Comparison of ENCODE assay signal across 11 mouse cellular contexts in genomic region chr19:53184216-53184615, GRCm38 (mm10). TPM values are rescaled to one million over a fixed set of nuclear protein-coding genes. Genes with fewer than 3 reads are reported as not detected.
DNase-seq lines count a peak whose midpoint lies in the region; ATAC-seq and TF ChIP-seq lines count a peak whose summit lies in the region.
"Had no signal": no experiment of that assay in that cellular context is flagged by ENCODE, and none has a peak within 500 bp of the region (broad histone marks: within the 10 kb centered on the region; RNA-seq: fewer than 3 reads in every experiment).

No protein-coding gene starts in this region.

- 34% methylated on average over 10 of the region's 10 CpGs for WGBS in heart, embryonic 11.5 days (ENCODE audit: insufficient replicate concordance)
- WGBS in lung, postnatal 0 days: 9% methylated on average over 10 of the region's 10 CpGs

- no peak for TF ChIP-seq POLR2A in testis, adult 2 months (IDR thresholded peaks at IDR 0.05; ENCODE audit: control insufficient read depth, low read depth, low read length)

- H3K4me2 ChIP-seq in heart, embryonic 11.5 days: peak overlapping the region; percentile 33
- H3K4me2 ChIP-seq in lung, postnatal 0 days (replicated peaks; ENCODE audit: low read depth, low read length): peak overlapping the region; percentile 30; the same call in 1 of the 2 replicates
- H3K4me2 ChIP-seq: midbrain, embryonic 12.5 days had no signal

- TF ChIP-seq EP300 in lung, postnatal 0 days (IDR thresholded peaks at IDR 0.05): no peak

- peak overlapping the region; percentile 82 for H3K27ac ChIP-seq in heart, embryonic 11.5 days (ENCODE audit: low read depth, low read length)
- peak overlapping the region; percentile 32 for H3K27ac ChIP-seq in testis, adult 2 months (ENCODE audit: control insufficient read depth, insufficient read depth, low read depth, low read length)
- H3K27ac ChIP-seq in lung, postnatal 0 days (ENCODE audit: low read length): peak overlapping the region; percentile 14
- H3K27ac ChIP-seq: midbrain, embryonic 12.5 days had no signal

- H3K4me1 ChIP-seq in heart, embryonic 11.5 days (ENCODE audit: control insufficient read depth, insufficient read depth, low read length): peaks cover 75% of the 10 kb centered on the region
- H3K4me1 ChIP-seq in testis, adult 2 months (ENCODE audit: control insufficient read depth, insufficient read depth, low read length): peaks cover 2% of the 10 kb centered on the region
- H3K4me1 ChIP-seq in lung, postnatal 0 days (ENCODE audit: insufficient read depth, low read depth, low read length): peaks cover 52% of the 10 kb centered on the region; the same call in 1 of the 2 replicates

- no peaks in the 10 kb centered on the region for H3K9me3 ChIP-seq in heart, embryonic 11.5 days (replicated peaks; ENCODE audit: control insufficient read depth, low read length)
- H3K9me3 ChIP-seq in lung, postnatal 0 days (ENCODE audit: low read length): no peaks in the 10 kb centered on the region
- H3K9me3 ChIP-seq: midbrain, embryonic 12.5 days had no signal

- ATAC-seq in heart, embryonic 11.5 days (replicated peaks; ENCODE audit: insufficient number of reproducible peaks, low FRiP score, low TSS enrichment): no peak
- ATAC-seq in lung, postnatal 0 days: no peak

- H3K9ac ChIP-seq in heart, embryonic 11.5 days (ENCODE audit: low read depth, low read length): 0 out of 2 replicates have a peak overlapping the region, but pooled peaks have one; percentile 6
- H3K9ac ChIP-seq in lung, postnatal 0 days (replicated peaks; ENCODE audit: low read depth): no peak overlapping the region
- H3K9ac ChIP-seq: midbrain, embryonic 12.5 days had no signal

- no peak for DNase-seq in heart, postnatal 4 days
- no peak for DNase-seq in testis, postnatal 14 days (ENCODE audit: low spot score)
- DNase-seq in lung, postnatal 0 days (ENCODE audit: low spot score): peak; percentile 44
- no peak for DNase-seq in adrenal gland, postnatal 14 days
- no peak for DNase-seq in cerebellum, postnatal 25 days
- DNase-seq in right cerebral cortex, adult 18-20 months: no peak
- DNase-seq: kidney, adult 9 months had no signal

- H3K36me3 ChIP-seq in heart, embryonic 11.5 days (ENCODE audit: control insufficient read depth, insufficient read depth, low read length): no peaks in the 10 kb centered on the region
- no peaks in the 10 kb centered on the region for H3K36me3 ChIP-seq in testis, adult 2 months (ENCODE audit: control insufficient read depth, insufficient read depth, low read length)
- H3K36me3 ChIP-seq in lung, postnatal 0 days (ENCODE audit: insufficient read depth, low read length): no peaks in the 10 kb centered on the region
- H3K36me3 ChIP-seq: midbrain, embryonic 12.5 days had no signal

- no peak for TF ChIP-seq CTCF in testis, adult 2 months (IDR thresholded peaks at IDR 0.05; ENCODE audit: control insufficient read depth, insufficient read depth, insufficient replicate concordance, low read depth, low read length)
- no peak for TF ChIP-seq CTCF in lung, postnatal 0 days (IDR thresholded peaks at IDR 0.05)

- H3K4me3 ChIP-seq in heart, embryonic 11.5 days (ENCODE audit: low read depth, low read length): no peak overlapping the region
- H3K4me3 ChIP-seq in testis, adult 2 months (ENCODE audit: control insufficient read depth, low read depth, low read length): no peak overlapping the region
- no peak overlapping the region for H3K4me3 ChIP-seq in lung, postnatal 0 days (ENCODE audit: low read depth, low read length)
- H3K4me3 ChIP-seq: erythroblast, embryonic 14.5 days; midbrain, embryonic 12.5 days had no signal

- no peaks in the 10 kb centered on the region for H3K27me3 ChIP-seq in heart, embryonic 11.5 days (ENCODE audit: control insufficient read depth, insufficient read depth, low read length)
- no peaks in the 10 kb centered on the region for H3K27me3 ChIP-seq in testis, adult 2 months (ENCODE audit: control insufficient read depth, insufficient read depth, low read length)
- no peaks in the 10 kb centered on the region for H3K27me3 ChIP-seq in lung, postnatal 0 days (replicated peaks; ENCODE audit: insufficient read depth, low read length)
- H3K27me3 ChIP-seq: midbrain, embryonic 12.5 days had no signal

RNA-seq across cellular contexts. Expression of gene Add3, which starts 44.0 kb away (rescaled TPM):
- polyA plus RNA-seq in heart, embryonic 11.5 days (2014; fragmentation: Nextera tagmentation; extraction: Ambion mirVana): 133 and 152 TPM in 2 replicates
- total RNA-seq in heart, postnatal 4 days (2021): 100 to 1,000 TPM in 1 of 2 experiments, 10 to 100 TPM in 1; 99.0 to 102 TPM
- 27.2 and 29.0 TPM in 2 replicates for polyA plus RNA-seq in testis, adult 2 months (2012; rRNA removed)
- polyA plus RNA-seq in lung, postnatal 0 days (2015; fragmentation: Nextera tagmentation; extraction: Ambion mirVana): 92.9 and 100 TPM in 2 replicates
- total RNA-seq in adrenal gland, postnatal 14 days (2021): 67.6 and 74.5 TPM in 2 replicates

Comparison
In these comparisons a context has a peak if more than half of its experiments do, and no peak if none do; other contexts are left out.
1. H3K27ac ChIP-seq: peak in every context shown above with its lines; median percentile 82 in heart, embryonic 11.5 days; 32 in testis, adult 2 months; 14 in lung, postnatal 0 days.